Mouse (Mus musculus): ENCODE results near the gene Pgbd1.
"Not testable (repeated sequence)": the region's sequence is repeated elsewhere in the genome, so short reads cannot be mapped to it uniquely, and the experiment has no call there.

Gene Pgbd1

GRCm38 (mm10) chr13:21415750-21416149, 25.1 kb downstream of the Pgbd1 start:
- no peak for DNase-seq (ENCODE audit: low read depth, low spot score)

GRCm38 (mm10) chr13:21415266-21415665, 25.6 kb downstream of the Pgbd1 start:
- no peak for DNase-seq (ENCODE audit: low read depth, low spot score)

- DNase-seq (ENCODE audit: low read depth, low spot score): no peak
Measured at GRCm38 (mm10) chr13:21414231-21415212, 26.3 kb downstream of the Pgbd1 start.

- DNase-seq (ENCODE audit: low read depth, low spot score): no peak
Measured at GRCm38 (mm10) chr13:21408805-21409459, 31.9 kb downstream of the Pgbd1 start.

GRCm38 (mm10) chr13:21407969-21408804, 32.7 kb downstream of the Pgbd1 start:
- peak; percentile 86 for DNase-seq (ENCODE audit: low read depth, low spot score)

GRCm38 (mm10) chr13:21407341-21407740, 33.5 kb downstream of the Pgbd1 start:
- no peak for DNase-seq (ENCODE audit: low read depth, low spot score)

GRCm38 (mm10) chr13:21402848-21403247, 38.0 kb downstream of the Pgbd1 start:
- no peak for DNase-seq (ENCODE audit: low read depth, low spot score)

- DNase-seq (ENCODE audit: low read depth, low spot score): peak; percentile 73
Measured at GRCm38 (mm10) chr13:21402287-21402846, 38.5 kb downstream of the Pgbd1 start, which contains the start of gene Zkscan3. TSS of gene Zkscan3 (minus strand) at chr13:21402755.

- DNase-seq (ENCODE audit: low read depth, low spot score): no peak
Measured at GRCm38 (mm10) chr13:21401636-21402286, 39.1 kb downstream of the Pgbd1 start.

GRCm38 (mm10) chr13:21401166-21401565, 39.7 kb downstream of the Pgbd1 start:
- DNase-seq (ENCODE audit: low read depth, low spot score): no peak

GRCm38 (mm10) chr13:21397486-21397885, 43.4 kb downstream of the Pgbd1 start:
- DNase-seq (ENCODE audit: low read depth, low spot score): no peak

GRCm38 (mm10) chr13:21396048-21396447, 44.8 kb downstream of the Pgbd1 start:
- not testable (repeated sequence) for DNase-seq (ENCODE audit: low read depth, low spot score)

- no peak for DNase-seq (ENCODE audit: low read depth, low spot score)
Measured at GRCm38 (mm10) chr13:21395623-21396022, 45.2 kb downstream of the Pgbd1 start.

GRCm38 (mm10) chr13:21395211-21395610, 45.6 kb downstream of the Pgbd1 start:
- DNase-seq (ENCODE audit: low read depth, low spot score): no peak

- DNase-seq (ENCODE audit: low read depth, low spot score): no peak
Measured at GRCm38 (mm10) chr13:21377773-21378172, 63.1 kb downstream of the Pgbd1 start.

GRCm38 (mm10) chr13:21372700-21373099, 68.2 kb downstream of the Pgbd1 start:
- DNase-seq (ENCODE audit: low read depth, low spot score): no peak
